10 mouse cellular contexts compared by ENCODE assay signal in the genomic region with DNA sequence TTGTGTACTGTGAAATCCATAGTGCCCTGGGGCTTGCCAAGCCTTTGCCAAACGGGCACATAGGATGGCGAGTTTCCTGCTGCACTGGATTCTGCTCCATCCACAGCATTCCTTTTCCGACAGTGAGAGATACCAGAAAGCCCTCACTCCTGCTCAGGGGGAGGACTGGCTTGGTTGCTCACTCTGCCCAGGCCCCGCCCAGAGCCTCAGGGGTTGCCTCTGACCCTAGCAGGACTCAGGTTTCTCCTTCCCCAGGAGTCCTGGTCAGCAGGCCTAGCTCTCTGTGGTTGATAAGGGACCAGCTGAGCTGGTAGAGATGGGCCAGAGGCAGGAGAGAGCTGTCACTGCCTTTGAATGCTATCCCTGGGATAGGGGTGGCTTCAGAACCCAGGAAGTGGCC. TPM values are rescaled to one million over a fixed set of nuclear protein-coding genes. Genes with fewer than 3 reads are reported as not detected.
A peak's percentile ranks its signal among the peaks of the same experiment; 100 is the strongest.
DNase-seq lines count a peak whose midpoint lies in the region; ATAC-seq and TF ChIP-seq lines count a peak whose summit lies in the region.
"Had no signal": no experiment of that assay in that cellular context is flagged by ENCODE, and none has a peak within 500 bp of the region (broad histone marks: within the 10 kb centered on the region; RNA-seq: fewer than 3 reads in every experiment).

No protein-coding gene starts in this region.

- peak; percentile 14; the same call in 1 of the 2 replicates for ATAC-seq in kidney, embryonic 14.5 days (ENCODE audit: low FRiP score, low TSS enrichment)
- no peak for ATAC-seq in embryonic facial prominence, embryonic 11.5 days (replicated peaks; ENCODE audit: insufficient number of reproducible peaks, low FRiP score, low TSS enrichment, low read depth)
- no peak for ATAC-seq in limb, embryonic 12.5 days (ENCODE audit: insufficient number of reproducible peaks, insufficient read depth, low FRiP score, low TSS enrichment, low read depth)

- TF ChIP-seq CTCF in ES-Bruce4 (IDR thresholded peaks at IDR 0.05; ENCODE audit: low read depth, low read length), result no peak

- H3K27ac ChIP-seq in kidney, embryonic 14.5 days (ENCODE audit: low read depth, low read length), result peak overlapping the region; percentile 78
- H3K27ac ChIP-seq in ES-Bruce4 (ENCODE audit: insufficient read depth, low read length), result no peak overlapping the region
- H3K27ac ChIP-seq in embryonic facial prominence, embryonic 11.5 days (replicated peaks; ENCODE audit: low read depth, low read length), result 0 out of 2 replicates have a peak overlapping the region, but pooled peaks have one; percentile 8
- H3K27ac ChIP-seq in limb, embryonic 12.5 days, result no peak overlapping the region

- peak overlapping the region; percentile 66; the same call in 1 of the 2 replicates for H3K4me3 ChIP-seq in kidney, embryonic 14.5 days (ENCODE audit: low read length)
- H3K4me3 ChIP-seq in ES-Bruce4 (ENCODE audit: low read depth, low read length), result no peak overlapping the region
- H3K4me3 ChIP-seq in embryonic facial prominence, embryonic 11.5 days (ENCODE audit: low read depth, low read length), result no peak overlapping the region
- H3K4me3 ChIP-seq in limb, embryonic 12.5 days (replicated peaks), result peak overlapping the region; percentile 9; the same call in 1 of the 2 replicates
- H3K4me3 ChIP-seq: myocyte had no signal

- H3K27me3 ChIP-seq in kidney, embryonic 14.5 days (ENCODE audit: control insufficient read depth, insufficient read depth, low read length), result no peaks in the 10 kb centered on the region
- H3K27me3 ChIP-seq in ES-Bruce4 (ENCODE audit: control insufficient read depth, insufficient read depth, low read length, poor library complexity, severe bottlenecking), result no peaks in the 10 kb centered on the region
- no peaks in the 10 kb centered on the region for H3K27me3 ChIP-seq in embryonic facial prominence, embryonic 11.5 days (ENCODE audit: control insufficient read depth, insufficient read depth, low read length)
- no peaks in the 10 kb centered on the region; the same call in 1 of the 2 replicates for H3K27me3 ChIP-seq in limb, embryonic 12.5 days

- TF ChIP-seq EP300 in ES-Bruce4 (IDR thresholded peaks at IDR 0.05; ENCODE audit: insufficient read depth, low read depth, low read length), result 0 out of 2 replicates have a peak, but pooled peaks have one; percentile 26

- no peaks in the 10 kb centered on the region for H3K9me3 ChIP-seq in kidney, embryonic 14.5 days (ENCODE audit: control insufficient read depth, low read length)
- no peaks in the 10 kb centered on the region for H3K9me3 ChIP-seq in ES-Bruce4 (replicated peaks; ENCODE audit: control insufficient read depth, insufficient read depth, low read length, poor library complexity, severe bottlenecking)
- no peaks in the 10 kb centered on the region for H3K9me3 ChIP-seq in embryonic facial prominence, embryonic 11.5 days (replicated peaks; ENCODE audit: control insufficient read depth, low read length)
- no peaks in the 10 kb centered on the region for H3K9me3 ChIP-seq in limb, embryonic 12.5 days

- 26% methylated on average over 4 of the region's 4 CpGs for WGBS in kidney, embryonic 14.5 days
- 32% methylated on average over 4 of the region's 4 CpGs for WGBS in embryonic facial prominence, embryonic 11.5 days
- WGBS in limb, embryonic 12.5 days, result 36% methylated on average over 4 of the region's 4 CpGs

- peak overlapping the region; percentile 25 for H3K4me2 ChIP-seq in kidney, embryonic 14.5 days (replicated peaks; ENCODE audit: low read depth, low read length)
- no peak overlapping the region for H3K4me2 ChIP-seq in embryonic facial prominence, embryonic 11.5 days (ENCODE audit: low read depth, low read length)
- peak overlapping the region; percentile 10; the same call in 1 of the 2 replicates for H3K4me2 ChIP-seq in limb, embryonic 12.5 days

- H3K9ac ChIP-seq in kidney, embryonic 14.5 days (ENCODE audit: low read depth, low read length), result peak overlapping the region; percentile 81
- no peak overlapping the region for H3K9ac ChIP-seq in ES-Bruce4 (ENCODE audit: low read depth, poor library complexity, severe bottlenecking)
- H3K9ac ChIP-seq in embryonic facial prominence, embryonic 11.5 days (replicated peaks; ENCODE audit: low read length), result no peak overlapping the region
- H3K9ac ChIP-seq in limb, embryonic 12.5 days (replicated peaks), result peak overlapping the region; percentile 40

- DNase-seq in kidney, adult 11 months, result no peak
- DNase-seq in embryonic facial prominence, embryonic 11.5 days (ENCODE audit: low spot score), result no peak
- DNase-seq in cerebellum, postnatal 10 days, result no peak
- no peak for DNase-seq in thymus, postnatal 0 days (ENCODE audit: low spot score)
- no peak for DNase-seq in cerebellum, adult 11-12 months

- no peak for TF ChIP-seq POLR2A in ES-Bruce4 (IDR thresholded peaks at IDR 0.05; ENCODE audit: insufficient read depth, low read length)

- H3K36me3 ChIP-seq in kidney, embryonic 14.5 days (ENCODE audit: control insufficient read depth, insufficient read depth, low read length), result peaks cover 23% of the 10 kb centered on the region
- peaks cover 3% of the 10 kb centered on the region; the same call in 1 of the 2 replicates for H3K36me3 ChIP-seq in ES-Bruce4 (ENCODE audit: control insufficient read depth, insufficient read depth, low read length, poor library complexity, severe bottlenecking)
- H3K36me3 ChIP-seq in embryonic facial prominence, embryonic 11.5 days (replicated peaks; ENCODE audit: control insufficient read depth, insufficient read depth, low read depth, low read length), result no peaks in the 10 kb centered on the region
- peaks cover 16% of the 10 kb centered on the region for H3K36me3 ChIP-seq in limb, embryonic 12.5 days

- H3K4me1 ChIP-seq in kidney, embryonic 14.5 days (ENCODE audit: control insufficient read depth, insufficient read depth, low read length), result peaks cover 20% of the 10 kb centered on the region
- H3K4me1 ChIP-seq in ES-Bruce4 (ENCODE audit: control insufficient read depth, insufficient read depth, low read length), result peaks cover 4% of the 10 kb centered on the region
- peaks cover 3% of the 10 kb centered on the region; the same call in 1 of the 2 replicates for H3K4me1 ChIP-seq in embryonic facial prominence, embryonic 11.5 days (ENCODE audit: control insufficient read depth, insufficient read depth, low read length)
- peaks cover 20% of the 10 kb centered on the region for H3K4me1 ChIP-seq in limb, embryonic 12.5 days (replicated peaks)

RNA-seq across cellular contexts. Expression of a gene that starts 2.1 kb away (rescaled TPM):
- polyA plus RNA-seq in kidney, embryonic 14.5 days (2014; fragmentation: Nextera tagmentation; extraction: Ambion mirVana), result not detected in 2 replicates
- polyA plus RNA-seq in ES-Bruce4 (2011; ENCODE audit: insufficient read depth, insufficient read length, low read depth, missing spikeins), result not detected in 2 replicates
- not detected in 2 replicates for polyA plus RNA-seq in embryonic facial prominence, embryonic 11.5 days (2014; fragmentation: Nextera tagmentation; extraction: Ambion mirVana)
- polyA plus RNA-seq in limb, embryonic 12.5 days (2016; fragmentation: Nextera tagmentation; extraction: Ambion mirVana), result 0.31 TPM in 1 of 2 replicates, not detected in the other
- not detected in 2 replicates for polyA plus RNA-seq in thymus, postnatal 0 days (2015; fragmentation: Nextera tagmentation; extraction: Ambion mirVana)
- polyA plus RNA-seq: myocyte; testis, adult 2 months had no signal

RNA-seq across cellular contexts. Expression of a gene that starts 8.8 kb away (rescaled TPM):
- 172 and 194 TPM in 2 replicates for polyA plus RNA-seq in kidney, embryonic 14.5 days (2014; fragmentation: Nextera tagmentation; extraction: Ambion mirVana)
- polyA plus RNA-seq in ES-Bruce4 (2011; ENCODE audit: insufficient read depth, insufficient read length, low read depth, missing spikeins), result 37.7 and 41.1 TPM in 2 replicates
- polyA plus RNA-seq in embryonic facial prominence, embryonic 11.5 days (2014; fragmentation: Nextera tagmentation; extraction: Ambion mirVana), result 54.3 and 74.6 TPM in 2 replicates
- polyA plus RNA-seq in limb, embryonic 12.5 days (2016; fragmentation: Nextera tagmentation; extraction: Ambion mirVana), result 77.4 and 82.1 TPM in 2 replicates
- 43.6 and 50.0 TPM in 2 replicates for polyA plus RNA-seq in thymus, postnatal 0 days (2015; fragmentation: Nextera tagmentation; extraction: Ambion mirVana)

RNA-seq across cellular contexts. Expression of a gene that starts 15.6 kb away (rescaled TPM):
- 30.0 and 41.4 TPM in 2 replicates for polyA plus RNA-seq in kidney, embryonic 14.5 days (2014; fragmentation: Nextera tagmentation; extraction: Ambion mirVana)
- 19.7 and 21.0 TPM in 2 replicates for polyA plus RNA-seq in ES-Bruce4 (2011; ENCODE audit: insufficient read depth, insufficient read length, low read depth, missing spikeins)
- polyA plus RNA-seq in embryonic facial prominence, embryonic 11.5 days (2014; fragmentation: Nextera tagmentation; extraction: Ambion mirVana), result 8.7 and 13.1 TPM in 2 replicates
- 17.1 and 18.4 TPM in 2 replicates for polyA plus RNA-seq in limb, embryonic 12.5 days (2016; fragmentation: Nextera tagmentation; extraction: Ambion mirVana)
- polyA plus RNA-seq in thymus, postnatal 0 days (2015; fragmentation: Nextera tagmentation; extraction: Ambion mirVana), result 14.7 and 14.9 TPM in 2 replicates

RNA-seq across cellular contexts. Expression of a gene that starts 39.7 kb away (rescaled TPM):
- 30.3 and 39.1 TPM in 2 replicates for polyA plus RNA-seq in kidney, embryonic 14.5 days (2014; fragmentation: Nextera tagmentation; extraction: Ambion mirVana)
- polyA plus RNA-seq in ES-Bruce4 (2011; ENCODE audit: insufficient read depth, insufficient read length, low read depth, missing spikeins), result 4.9 and 5.3 TPM in 2 replicates
- polyA plus RNA-seq in embryonic facial prominence, embryonic 11.5 days (2014; fragmentation: Nextera tagmentation; extraction: Ambion mirVana), result 40.4 and 44.4 TPM in 2 replicates
- polyA plus RNA-seq in limb, embryonic 12.5 days (2016; fragmentation: Nextera tagmentation; extraction: Ambion mirVana), result 61.7 and 66.3 TPM in 2 replicates
- polyA plus RNA-seq in thymus, postnatal 0 days (2015; fragmentation: Nextera tagmentation; extraction: Ambion mirVana), result 11.9 and 12.2 TPM in 2 replicates

Comparison
In these comparisons a context has a peak if more than half of its experiments do, and no peak if none do; other contexts are left out.
1. H3K27ac ChIP-seq: peak in kidney, embryonic 14.5 days (single experiment) and embryonic facial prominence, embryonic 11.5 days (single experiment); none in ES-Bruce4 (single experiment) and limb, embryonic 12.5 days (single experiment).
2. H3K4me3 ChIP-seq: peak in kidney, embryonic 14.5 days (single experiment) and limb, embryonic 12.5 days (single experiment); none in ES-Bruce4 (single experiment) and embryonic facial prominence, embryonic 11.5 days (single experiment).
3. H3K9ac ChIP-seq: peak in kidney, embryonic 14.5 days (single experiment) and limb, embryonic 12.5 days (single experiment); none in ES-Bruce4 (single experiment) and embryonic facial prominence, embryonic 11.5 days (single experiment).